Mouse (Mus musculus): ENCODE data around the gene Pdss2.
A peak's percentile ranks its signal among the peaks of the same experiment; 100 is the strongest.
"Not testable (repeated sequence)": the region's sequence is repeated elsewhere in the genome, so short reads cannot be mapped to it uniquely, and the experiment has no call there.

Pdss2 gene

GRCm38 (mm10) chr10:43373035-43373434, 151.7 kb downstream of the Pdss2 start:
- no peak for DNase-seq (ENCODE audit: low read depth in 2 of 2, low spot score in 2 of 2)

- no peak for DNase-seq (ENCODE audit: low read depth in 2 of 2, low spot score in 2 of 2)
These were observed 152.4 kb downstream of the Pdss2 start for GRCm38 (mm10) chr10:43373666-43374065.

DNA sequence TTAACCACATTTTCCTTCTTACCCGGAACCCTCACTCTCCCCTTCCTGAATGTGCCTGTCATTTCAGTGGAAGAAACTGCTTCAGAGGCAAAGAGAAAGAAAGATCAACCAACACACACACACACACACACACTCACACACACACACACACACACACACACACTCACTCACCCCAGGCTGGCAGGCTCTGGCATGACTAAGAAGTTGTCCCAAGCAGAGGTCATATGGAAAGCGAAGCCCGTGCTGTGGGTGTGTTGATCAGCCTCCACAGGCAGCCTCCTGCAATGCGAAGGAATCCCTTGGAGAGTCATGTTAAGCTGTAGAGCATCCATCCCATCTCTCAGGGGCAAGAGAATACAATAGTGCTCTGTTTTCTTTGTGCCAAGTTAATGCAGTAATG, 154.0 kb downstream of the Pdss2 start:
- no peak for DNase-seq (ENCODE audit: low read depth in 2 of 2, low spot score in 2 of 2)

DNA sequence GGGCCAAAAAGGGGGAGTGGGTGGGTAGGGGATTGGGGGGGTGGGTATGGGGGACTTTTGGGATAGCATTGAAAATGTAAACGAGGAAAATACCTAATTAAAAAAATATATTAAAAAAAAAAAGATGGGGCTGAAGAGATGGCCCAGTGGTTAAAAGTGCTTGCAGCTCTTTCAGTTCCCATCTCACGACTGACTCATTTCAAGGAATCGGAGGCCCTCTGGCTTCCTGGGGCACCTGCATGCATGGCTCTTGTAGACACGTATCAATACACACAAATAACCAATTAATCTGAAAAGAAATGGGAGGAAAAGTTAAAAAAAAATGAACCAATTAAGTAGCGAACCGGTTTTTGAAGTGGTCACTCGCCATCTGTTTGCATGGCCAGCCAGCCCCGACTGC, 155.5 kb downstream of the Pdss2 start:
- no peak for DNase-seq (ENCODE audit: low read depth in 2 of 2, low spot score in 2 of 2)

DNA sequence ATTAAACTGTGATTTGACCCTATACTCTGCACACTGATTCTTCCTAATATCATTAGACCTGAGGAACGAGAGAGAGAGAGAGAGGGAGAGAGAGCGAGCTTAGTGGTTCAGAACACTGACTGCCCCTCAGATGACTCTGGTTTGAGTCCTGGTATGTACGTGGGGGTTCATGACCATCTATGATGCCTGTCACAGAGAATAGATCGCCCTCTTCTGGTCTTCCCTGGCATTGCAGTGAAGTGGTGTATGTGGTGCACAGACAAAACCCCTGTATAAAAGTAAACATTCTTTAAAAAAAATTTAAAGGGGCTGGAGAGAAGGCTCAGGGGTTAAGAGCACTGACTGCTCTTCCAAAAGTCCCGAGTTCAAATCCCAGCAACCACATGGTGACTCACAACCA, 157.0 kb downstream of the Pdss2 start:
- peak; percentile 23 to 51 for DNase-seq (ENCODE audit: low read depth in 2 of 2, low spot score in 2 of 2)

DNA sequence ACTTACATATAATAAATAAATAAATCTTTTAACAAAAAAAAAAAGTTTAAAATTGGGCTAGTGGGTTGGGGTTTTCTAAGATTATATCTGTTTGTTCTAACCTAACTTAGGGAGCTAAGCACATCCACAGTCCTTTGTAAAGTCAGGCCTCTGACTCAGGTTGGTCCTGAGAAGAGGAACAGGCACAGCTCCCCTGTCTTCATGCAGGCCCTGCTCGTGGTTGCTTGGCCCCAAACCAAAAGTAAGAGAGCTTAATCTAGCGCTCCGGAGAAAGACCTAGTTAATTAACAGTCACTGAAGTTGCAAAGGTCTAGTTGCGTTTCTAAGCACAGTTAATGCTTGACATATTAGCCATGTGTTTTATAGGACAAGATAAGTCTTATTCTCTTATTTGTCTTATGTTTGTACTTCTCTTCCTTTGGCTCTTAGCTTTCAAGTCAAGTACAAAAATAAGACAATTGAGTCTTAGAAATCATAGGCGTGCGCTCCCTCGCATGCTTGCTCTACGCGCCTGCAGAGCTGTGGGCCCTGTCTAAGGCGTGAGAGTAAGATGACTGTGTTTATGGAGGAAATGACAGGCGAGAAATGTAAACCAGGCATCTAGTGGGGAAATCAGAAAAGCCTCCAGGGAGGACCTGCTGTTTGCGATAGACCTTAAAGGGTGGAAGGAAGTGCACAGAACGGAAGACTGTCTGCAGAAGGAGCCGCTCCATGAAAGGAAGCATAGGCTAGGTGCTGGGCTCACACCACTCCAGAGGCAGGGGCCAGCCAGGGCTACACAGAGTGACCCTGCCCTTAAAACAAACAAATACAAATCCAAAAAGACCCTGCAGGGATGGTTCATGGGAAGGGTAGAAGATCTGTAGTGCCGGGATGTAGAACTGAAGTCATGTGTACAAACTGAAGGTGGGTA, 157.7 kb downstream of the Pdss2 start:
- DNase-seq (ENCODE audit: low read depth in 2 of 2, low spot score in 2 of 2): no peak

DNA sequence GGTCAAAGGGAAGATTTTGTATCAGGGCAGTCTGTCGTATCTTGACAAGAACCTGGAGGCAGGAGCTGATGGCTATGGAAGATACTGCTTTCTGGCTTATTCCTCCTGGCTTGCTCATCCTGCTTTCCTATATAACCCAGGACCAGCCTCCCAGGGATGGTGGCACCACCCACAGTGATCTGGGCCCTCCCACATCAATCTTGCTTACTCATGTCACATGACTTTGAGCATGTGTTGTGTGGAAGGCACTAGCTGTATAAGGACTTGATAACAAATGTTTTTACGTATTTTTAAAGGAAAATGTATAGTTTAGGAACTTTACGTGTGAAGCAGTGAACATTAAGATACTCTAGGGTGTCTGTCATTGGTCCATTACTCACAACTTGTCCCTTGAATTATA, 161.4 kb downstream of the Pdss2 start:
- DNase-seq (ENCODE audit: low read depth in 2 of 2, low spot score in 2 of 2): no peak

- DNase-seq (ENCODE audit: low read depth in 2 of 2, low spot score in 2 of 2): no peak
These were observed 163.3 kb downstream of the Pdss2 start for GRCm38 (mm10) chr10:43384623-43385022.

- no peak for DNase-seq (ENCODE audit: low read depth in 2 of 2, low spot score in 2 of 2)
These were observed 171.6 kb downstream of the Pdss2 start for GRCm38 (mm10) chr10:43392921-43393320.

DNA sequence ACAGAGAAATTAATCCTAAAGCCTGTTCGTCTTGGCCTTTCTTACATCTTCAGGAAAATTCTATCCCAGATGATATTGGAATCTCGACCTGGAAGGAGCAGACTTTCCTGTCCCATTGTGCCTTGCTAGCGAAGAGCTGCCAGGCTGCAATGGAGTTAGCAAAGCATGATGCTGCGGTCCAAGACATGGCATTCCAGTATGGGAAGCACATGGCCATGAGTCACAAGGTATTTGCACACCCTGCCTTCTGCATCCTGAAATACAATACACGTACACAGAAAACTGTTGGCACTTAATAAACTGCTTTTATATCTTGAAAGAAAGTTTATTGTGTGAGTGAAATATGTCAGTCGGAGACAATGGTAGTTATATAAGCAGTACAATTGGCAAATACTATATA, 172.5 kb downstream of the Pdss2 start:
- no peak for DNase-seq (ENCODE audit: low read depth in 2 of 2, low spot score in 2 of 2)

GRCm38 (mm10) chr10:43395824-43396223, 174.5 kb downstream of the Pdss2 start:
- no peak for DNase-seq (ENCODE audit: low read depth in 2 of 2, low spot score in 2 of 2)

GRCm38 (mm10) chr10:43399596-43400316, 178.5 kb downstream of the Pdss2 start:
- DNase-seq (ENCODE audit: low read depth in 2 of 2, low spot score in 2 of 2): no peak

DNA sequence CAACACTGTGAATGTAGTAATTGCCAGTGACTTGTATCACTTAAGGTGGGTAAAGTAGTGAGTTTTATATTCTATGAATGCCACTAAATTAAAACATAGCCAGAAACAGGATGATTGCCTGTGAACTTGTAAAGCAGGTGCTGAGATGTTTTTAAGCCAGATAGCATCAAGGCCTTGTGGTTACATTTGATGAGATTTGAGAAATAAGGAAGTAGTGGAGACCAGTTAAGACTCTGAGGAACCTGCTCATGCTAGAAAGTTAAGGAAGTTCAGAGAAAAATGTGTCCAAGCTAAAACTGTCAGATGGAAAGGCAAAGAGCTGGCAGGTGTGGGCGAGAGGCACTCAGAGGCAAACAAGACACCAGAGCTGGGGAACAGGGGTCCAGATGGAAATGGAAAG, 184.8 kb downstream of the Pdss2 start:
- no peak for DNase-seq (ENCODE audit: low read depth in 2 of 2, low spot score in 2 of 2)

DNA sequence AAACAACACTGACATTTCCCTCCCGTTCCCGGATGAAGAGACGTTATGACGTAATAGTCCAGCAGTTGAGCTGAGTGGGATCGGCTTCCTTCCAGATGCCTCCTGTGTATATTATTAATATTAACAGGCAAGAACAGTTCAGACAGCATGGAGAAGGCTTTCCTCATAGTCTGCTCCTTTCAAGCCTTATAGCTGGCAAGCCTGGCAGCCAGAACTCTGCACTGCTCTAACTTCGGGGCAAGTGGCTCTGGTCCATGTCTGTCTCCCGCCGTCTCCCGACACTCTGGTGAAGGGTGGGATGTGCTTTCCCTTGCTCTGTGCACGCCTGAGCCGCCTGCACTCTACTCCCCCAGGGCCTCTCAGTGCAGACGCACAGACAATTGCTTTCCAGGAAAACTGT, 185.6 kb downstream of the Pdss2 start:
- no peak for DNase-seq (ENCODE audit: low read depth in 2 of 2, low spot score in 2 of 2)

- no peak for DNase-seq (ENCODE audit: low read depth in 2 of 2, low spot score in 2 of 2)
These were observed 188.4 kb downstream of the Pdss2 start for GRCm38 (mm10) chr10:43409506-43410230.

- not testable (repeated sequence) for DNase-seq (ENCODE audit: low read depth in 2 of 2, low spot score in 2 of 2)
These were observed 189.9 kb downstream of the Pdss2 start for GRCm38 (mm10) chr10:43411164-43411563.

DNA sequence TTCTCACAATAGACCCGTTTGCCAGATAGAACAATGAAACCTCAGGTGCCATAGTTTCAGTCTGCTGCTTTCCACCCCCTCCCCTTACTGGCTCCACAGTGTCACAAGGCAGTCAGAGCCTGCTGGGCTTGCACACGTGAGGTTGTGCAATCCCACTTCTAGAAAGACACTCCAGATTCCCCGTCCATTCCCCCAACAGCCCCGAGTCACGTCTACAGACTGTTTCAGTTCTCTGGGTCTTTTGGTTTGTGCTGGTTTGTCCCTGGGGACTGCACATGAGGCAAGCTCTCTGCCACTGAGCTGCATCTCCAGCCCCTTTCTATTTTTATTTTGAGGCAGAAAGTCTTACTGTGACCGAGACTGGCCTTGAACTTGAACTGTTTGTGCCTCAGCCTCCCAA, 196.1 kb downstream of the Pdss2 start:
- no peak for DNase-seq (ENCODE audit: low read depth in 2 of 2, low spot score in 2 of 2)

DNA sequence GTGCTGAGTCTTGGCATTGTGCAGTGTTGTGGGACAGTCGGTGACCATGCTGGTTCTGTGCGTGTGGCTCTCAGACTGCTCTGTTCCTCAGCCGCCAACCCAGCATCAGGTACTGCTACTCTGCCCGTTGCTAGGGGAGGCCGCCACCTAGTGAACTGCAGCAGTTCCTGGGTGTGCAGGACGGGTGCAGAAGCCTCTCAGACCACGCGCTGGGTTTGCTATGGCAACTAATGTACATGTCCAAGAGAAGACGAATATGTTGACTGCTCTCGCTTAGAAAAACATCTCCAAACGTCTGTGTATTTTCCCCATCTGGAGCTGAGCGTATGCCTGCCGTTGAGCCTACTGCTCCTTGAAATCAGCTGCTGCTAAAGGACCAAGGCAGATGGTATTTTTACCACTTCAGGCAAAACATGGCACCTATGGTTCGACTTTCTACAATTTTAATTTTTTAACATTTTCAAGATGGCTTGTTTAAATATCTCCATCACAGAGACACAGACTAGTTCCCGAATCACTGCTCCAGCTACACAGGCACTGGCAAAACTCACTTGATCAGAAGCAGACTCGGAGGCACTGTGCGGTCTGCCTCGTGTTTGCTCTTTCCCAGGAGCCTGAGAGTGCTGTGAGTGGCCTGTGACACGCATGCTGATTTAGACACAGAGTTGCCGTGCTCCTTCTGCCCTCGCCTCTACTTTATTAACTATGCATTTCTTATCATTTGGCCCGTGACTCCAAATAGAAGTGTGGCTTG, 199.6 kb downstream of the Pdss2 start:
- DNase-seq (ENCODE audit: low read depth in 2 of 2, low spot score in 2 of 2): no peak

GRCm38 (mm10) chr10:43422061-43422770, 200.9 kb downstream of the Pdss2 start:
- DNase-seq (ENCODE audit: low read depth in 2 of 2, low spot score in 2 of 2): no peak

DNA sequence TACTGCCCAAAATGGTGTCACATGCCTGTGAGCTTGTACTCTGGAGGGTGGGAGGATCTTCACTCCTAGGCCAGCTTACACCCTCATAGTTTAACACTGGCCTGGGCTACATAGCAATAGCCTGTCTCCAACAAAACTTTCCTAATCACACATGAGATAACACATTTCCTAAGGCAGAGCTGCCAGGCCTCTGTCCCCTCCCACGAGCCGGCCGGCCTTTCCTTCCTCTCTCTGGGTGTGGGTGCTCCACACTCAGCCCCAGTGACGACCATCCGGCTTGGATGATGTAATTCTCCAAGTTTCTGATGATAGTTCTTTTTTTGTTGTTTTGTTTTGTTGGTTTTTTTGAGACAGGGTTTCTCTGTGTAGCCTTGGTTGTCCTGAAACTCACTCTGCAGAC, 203.3 kb downstream of the Pdss2 start:
- DNase-seq (ENCODE audit: low read depth in 2 of 2, low spot score in 2 of 2): no peak

Data from CD8-positive naive resting alpha-beta T cell, adult 2 months (primary cell).